Mouse (Mus musculus): ENCODE data around the gene Rap2c. TPM values are rescaled to one million over a fixed set of nuclear protein-coding genes. Genes with fewer than 3 reads are reported as not detected.

Rap2c gene
- polyA plus RNA-seq, 1 experiment from 2014 or later, result 10.9 TPM

Other genes starting within 250 kb of the Rap2c start
- 0.60 and 0.90 TPM in 2 replicates for gene Stk26, start 177.0 kb downstream of the Rap2c start, polyA plus RNA-seq (2015; fragmentation: Nextera tagmentation; extraction: Ambion mirVana)
- gene Frmd7, start 75.3 kb downstream of the Rap2c start, polyA plus RNA-seq (2015; fragmentation: Nextera tagmentation; extraction: Ambion mirVana), result 0.12 and 0.29 TPM in 2 replicates
- 0.43 and 0.66 TPM in 2 replicates for gene Mbnl3, start 188.5 kb upstream of the Rap2c start, polyA plus RNA-seq (2015; fragmentation: Nextera tagmentation; extraction: Ambion mirVana)